Mouse (Mus musculus) spleen, adult 12 weeks (tissue): ENCODE data around the gene Bglap.
"Not testable (repeated sequence)": the region's sequence is repeated elsewhere in the genome, so short reads cannot be mapped to it uniquely, and the experiment has no call there.

Source experiments
- DNase-seq: peaks from one replicate; pipeline ENCODE4 v3.0.0; 2022; ENCODE audit warnings: low spot score

Gene Bglap

DNA sequence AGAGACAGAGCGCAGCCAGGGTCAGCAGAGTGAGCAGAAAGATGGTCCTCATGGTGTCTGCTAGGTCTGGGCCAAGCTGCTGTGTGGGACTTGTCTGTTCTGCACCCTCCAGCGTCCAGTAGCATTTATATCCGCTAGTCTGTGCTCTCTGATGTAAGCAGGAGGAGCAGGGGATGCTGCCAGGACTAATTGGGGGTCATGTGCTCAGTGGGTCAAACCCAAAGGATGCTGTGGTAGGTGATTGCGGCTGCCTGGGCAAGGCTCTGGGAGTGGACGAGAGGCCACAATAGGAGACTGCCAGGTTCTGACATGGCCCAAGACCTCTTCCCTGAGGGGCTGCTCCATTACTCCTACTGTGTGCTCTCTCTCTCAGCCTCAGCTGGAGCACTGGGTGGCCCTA lies at the start of gene Bglap:
TSS of gene Bglap (minus strand) at position 101 of the 400 bp plus-strand sequence.
- DNase-seq, result no peak

DNA sequence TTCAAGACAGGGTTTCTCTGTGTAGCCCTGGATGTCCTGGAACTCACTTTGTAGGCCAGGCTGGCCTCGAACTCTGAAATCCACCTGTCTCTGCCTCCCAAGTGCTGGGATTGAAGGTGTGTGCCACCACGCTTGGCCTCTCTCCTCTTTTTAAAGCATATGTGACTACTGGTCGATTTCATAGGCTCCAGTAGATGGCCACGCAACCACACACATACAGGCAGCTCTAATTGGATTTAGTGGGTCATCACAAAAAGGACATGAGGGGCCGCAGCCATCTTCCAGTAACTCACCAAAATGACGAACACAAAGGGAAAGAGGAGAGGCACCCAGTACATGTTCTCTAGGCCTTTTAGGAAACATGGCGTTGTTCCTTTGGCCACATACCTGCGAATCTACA lies 44.4 kb upstream of the Bglap start:
- DNase-seq, result not testable (repeated sequence)

- no peak for DNase-seq
These were observed 43.2 kb upstream of the Bglap start for GRCm38 (mm10) chr3:88427342-88427905.

- DNase-seq, result no peak
These were observed 41.6 kb upstream of the Bglap start for GRCm38 (mm10) chr3:88425708-88426420.

DNA sequence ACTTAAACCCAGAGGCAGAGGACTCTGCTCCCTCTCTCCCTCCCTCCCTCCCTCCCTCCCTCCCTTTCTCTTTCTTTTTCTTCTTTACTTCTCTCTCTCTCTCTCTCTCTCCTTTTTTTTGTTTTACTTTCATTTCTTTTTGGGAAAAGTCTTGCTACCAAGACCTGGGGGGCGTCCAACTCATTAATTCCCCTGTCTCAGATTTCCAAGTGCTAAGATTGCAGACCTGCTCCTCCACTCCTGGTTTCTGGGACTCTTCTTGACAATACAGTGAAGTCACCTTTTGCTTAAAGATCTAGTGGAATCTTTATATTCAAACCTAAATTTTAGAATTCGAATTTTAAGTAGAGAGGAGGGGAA lies 41.0 kb upstream of the Bglap start:
- no peak for DNase-seq

- peak; percentile 91 for DNase-seq
These were observed 40.5 kb upstream of the Bglap start, which contains the start of gene Slc25a44 for GRCm38 (mm10) chr3:88424605-88425329. Gene Slc25a44, minus strand, starts transcription at chr3:88425139.

- DNase-seq, result no peak
These were observed 37.9 kb upstream of the Bglap start for GRCm38 (mm10) chr3:88422020-88422720.

- DNase-seq, result no peak
These were observed 36.5 kb upstream of the Bglap start for GRCm38 (mm10) chr3:88420771-88421170.

- DNase-seq, result no peak
These were observed 33.8 kb upstream of the Bglap start for GRCm38 (mm10) chr3:88418016-88418415.

DNA sequence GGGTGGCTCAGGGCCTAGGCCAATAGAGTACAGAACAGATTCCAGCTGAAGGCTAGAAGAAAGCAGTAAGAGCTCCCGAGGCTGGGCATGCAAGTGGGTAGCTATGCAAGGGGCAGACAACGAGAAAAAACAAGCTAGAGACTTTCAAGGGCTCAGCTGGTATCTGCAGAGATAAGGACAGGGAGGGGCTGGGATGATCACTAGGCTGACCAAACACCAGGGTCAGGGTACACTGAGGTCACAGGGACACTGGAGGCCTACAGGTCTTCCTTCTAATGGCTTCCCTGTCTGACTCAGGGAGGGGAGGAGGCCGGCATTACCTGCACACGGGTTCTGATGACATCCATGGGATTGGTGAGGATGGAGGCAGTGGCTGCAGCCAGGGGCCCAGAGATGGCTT lies 31.4 kb upstream of the Bglap start:
- no peak for DNase-seq

- DNase-seq, result no peak
These were observed 28.4 kb upstream of the Bglap start for GRCm38 (mm10) chr3:88412636-88413035.

GRCm38 (mm10) chr3:88411681-88412080 lies 27.4 kb upstream of the Bglap start:
- peak; percentile 55 for DNase-seq

DNA sequence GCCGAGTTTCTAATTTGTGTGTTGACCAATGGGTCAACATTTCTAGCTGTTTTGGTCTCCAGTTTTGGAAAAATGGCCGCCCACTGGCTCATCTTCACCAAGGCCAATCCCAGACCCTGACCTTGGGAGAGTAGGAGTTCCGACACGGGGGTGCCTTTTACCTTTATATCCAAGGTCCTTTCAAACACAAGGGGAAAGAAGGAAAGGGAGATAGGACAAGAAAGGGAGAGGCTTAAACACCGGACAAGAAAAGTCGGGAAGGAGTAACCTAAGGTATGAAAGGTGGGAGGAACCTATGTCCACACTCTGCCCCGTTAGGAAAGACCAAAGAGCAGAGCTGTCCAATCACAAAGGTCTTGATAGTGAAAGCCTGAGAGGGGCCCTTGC lies 26.4 kb upstream of the Bglap start:
- no peak for DNase-seq

GRCm38 (mm10) chr3:88409741-88410644 lies 25.7 kb upstream of the Bglap start, which contains the start of gene Pmf1:
Gene Pmf1, minus strand, starts transcription at chr3:88410331.
- DNase-seq, result peak; percentile 89

DNA sequence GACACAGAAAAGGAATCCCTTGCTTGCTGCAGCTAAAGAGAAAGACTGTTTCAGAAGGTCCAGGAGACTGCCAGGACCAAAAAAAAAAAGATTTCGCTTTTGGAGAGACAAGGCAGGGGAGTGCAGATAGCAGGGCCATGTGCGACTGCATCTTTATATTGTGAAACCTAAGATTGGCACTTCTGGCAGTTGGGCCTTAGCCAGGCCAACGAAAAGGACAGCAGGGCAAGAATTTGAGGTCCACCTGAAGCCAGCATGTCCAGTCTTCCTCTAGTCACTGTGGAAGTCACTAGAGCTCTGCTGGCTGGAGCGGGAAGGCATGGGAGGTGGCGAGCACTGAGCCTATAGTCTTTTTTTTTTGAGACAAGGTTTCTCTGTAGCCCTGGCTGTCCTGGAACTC lies 24.7 kb upstream of the Bglap start:
- DNase-seq, result no peak

DNA sequence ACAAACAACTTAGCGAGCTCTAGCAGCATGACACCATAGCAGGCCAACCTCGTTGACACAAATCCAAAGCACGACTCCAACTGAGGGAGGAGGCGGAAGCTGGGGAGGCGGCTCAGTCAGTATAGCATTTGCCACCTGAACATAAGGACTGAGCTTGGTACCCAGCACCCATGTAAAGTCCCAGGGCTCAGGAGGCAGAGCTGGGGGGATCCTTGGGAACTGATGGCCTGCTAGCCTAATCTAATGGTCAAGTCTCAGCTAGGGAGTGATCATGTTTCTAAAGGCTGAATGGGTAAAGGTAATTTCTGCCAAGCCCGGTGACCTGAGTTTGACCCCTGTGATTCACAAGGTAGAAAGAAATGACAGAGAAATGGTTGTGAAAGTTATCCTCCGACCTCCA lies 23.3 kb upstream of the Bglap start:
- no peak for DNase-seq

- peak; percentile 58 for DNase-seq
These were observed 22.8 kb upstream of the Bglap start for GRCm38 (mm10) chr3:88407090-88407489.

DNA sequence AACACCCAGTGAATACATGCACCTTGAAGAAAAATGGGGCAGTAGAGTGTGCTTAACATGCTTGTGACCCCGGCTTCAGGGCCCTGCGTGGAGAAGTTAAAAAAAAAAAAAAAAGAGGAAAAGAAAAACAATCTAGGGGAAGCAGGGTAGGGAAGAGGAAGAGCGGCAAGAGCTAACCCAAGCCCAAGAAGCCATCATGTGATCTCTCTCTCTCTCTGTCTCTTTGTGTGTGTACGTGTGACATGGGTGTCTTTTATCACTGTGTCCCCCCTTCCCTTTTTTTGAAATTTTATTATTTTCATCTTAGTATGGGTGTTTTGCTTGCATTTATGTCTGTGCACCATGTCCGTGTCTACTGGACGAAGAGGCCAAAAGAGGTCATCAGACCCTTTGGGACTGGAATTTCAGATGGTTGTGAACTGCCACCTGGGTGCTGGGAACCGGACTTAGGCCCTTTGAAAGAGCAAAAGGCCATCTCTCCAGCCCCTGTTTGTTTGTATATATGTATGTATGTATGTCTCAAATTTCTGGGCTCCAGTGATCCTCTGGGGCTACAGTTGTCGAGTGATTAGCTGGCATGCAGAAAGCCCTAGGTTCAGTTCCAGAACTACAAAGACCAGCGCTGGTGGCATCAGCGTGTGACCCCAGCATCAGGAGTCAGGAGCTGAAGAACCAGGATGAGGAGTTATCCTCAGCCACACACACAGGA lies 19.4 kb upstream of the Bglap start:
- DNase-seq, result no peak

- DNase-seq, result no peak
These were observed 14.4 kb upstream of the Bglap start for GRCm38 (mm10) chr3:88398666-88399065.

DNA sequence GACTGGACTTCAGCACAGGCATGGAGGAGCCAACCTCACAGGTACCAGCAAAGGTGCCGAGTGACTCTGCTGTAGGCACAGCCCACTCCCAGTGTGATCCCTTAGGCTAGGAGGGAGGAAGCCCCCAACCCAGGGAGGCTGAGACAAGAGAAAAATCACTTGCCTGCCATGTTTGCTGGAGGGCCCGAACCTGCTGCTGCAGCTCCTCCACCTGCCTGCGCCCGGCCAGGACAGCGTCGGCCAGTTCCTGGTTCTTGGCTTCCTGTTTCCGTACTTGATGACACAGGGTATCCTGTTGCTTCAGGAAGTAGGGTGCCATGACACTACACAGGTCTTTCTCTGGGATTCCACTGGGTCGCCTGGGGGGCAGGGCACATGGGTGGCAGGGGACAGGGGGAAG lies 11.5 kb upstream of the Bglap start:
- no peak for DNase-seq

DNA sequence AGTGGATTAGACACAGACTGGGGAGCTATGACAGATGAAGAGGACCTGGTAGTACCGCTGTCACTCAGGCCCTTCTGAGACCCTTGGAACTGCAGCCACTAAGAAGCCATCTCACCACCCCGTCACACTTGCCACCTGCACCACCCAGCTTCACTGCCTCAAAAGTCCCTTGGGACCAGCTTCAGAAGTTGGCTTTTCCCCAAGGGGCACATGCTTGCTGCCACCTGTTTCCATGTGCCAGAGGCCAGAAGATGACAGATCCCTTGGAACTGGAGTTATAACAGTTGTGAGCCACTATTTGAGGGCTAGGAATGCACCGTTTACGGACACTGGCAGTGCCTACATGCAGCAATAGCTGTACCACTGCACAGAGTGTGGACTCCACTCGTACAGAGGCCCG lies 11.0 kb upstream of the Bglap start:
- DNase-seq, result peak; percentile 26
